Mouse (Mus musculus): Measurements from ENCODE around the gene Mthfr. TPM values are rescaled to one million over a fixed set of nuclear protein-coding genes. Genes with fewer than 3 reads are reported as not detected.
A peak's percentile ranks its signal among the peaks of the same experiment; 100 is the strongest.

The Mthfr gene
- polyA plus RNA-seq, 1 experiment from 2014 or later: 20.4 TPM

- Histone ChIP-seq H3K9me3 (ENCODE audit: low read depth, low read length) (no peaks in the 10 kb centered on the region), H3K4me1 (ENCODE audit: insufficient read depth) (no peaks in the 10 kb centered on the region), H3K27ac (ENCODE audit: low read depth) (no peak overlapping the region), H3K36me3 (ENCODE audit: insufficient read depth) (peaks cover 58% of the 10 kb centered on the region), H3K4me2 (no peak overlapping the region), H3K9ac (no peak overlapping the region), H3K27me3 (ENCODE audit: insufficient read depth, low read length) (no peaks in the 10 kb centered on the region), H3K4me3 (ENCODE audit: low read depth, low read length) (no peak overlapping the region)
- peak; percentile 40 for TF ChIP-seq CTCF (IDR thresholded peaks at IDR 0.05; ENCODE audit: low read depth)
- ATAC-seq (ENCODE audit: insufficient read depth) (no peak), DNase-seq (no peak)
- 62% methylated on average over 5 of the region's 5 CpGs for WGBS
Observed at GRCm38 (mm10) chr4:148057661-148058209, 18.9 kb downstream of the Mthfr start.

GRCm38 (mm10) chr4:148058218-148058819 is 19.4 kb downstream of the Mthfr start:
- H3K36me3 ChIP-seq (ENCODE audit: insufficient read depth): peaks cover 52% of the 10 kb centered on the region
- no peak for ATAC-seq (ENCODE audit: insufficient read depth)
- WGBS: 89% methylated on average over 9 of the region's 9 CpGs

DNA sequence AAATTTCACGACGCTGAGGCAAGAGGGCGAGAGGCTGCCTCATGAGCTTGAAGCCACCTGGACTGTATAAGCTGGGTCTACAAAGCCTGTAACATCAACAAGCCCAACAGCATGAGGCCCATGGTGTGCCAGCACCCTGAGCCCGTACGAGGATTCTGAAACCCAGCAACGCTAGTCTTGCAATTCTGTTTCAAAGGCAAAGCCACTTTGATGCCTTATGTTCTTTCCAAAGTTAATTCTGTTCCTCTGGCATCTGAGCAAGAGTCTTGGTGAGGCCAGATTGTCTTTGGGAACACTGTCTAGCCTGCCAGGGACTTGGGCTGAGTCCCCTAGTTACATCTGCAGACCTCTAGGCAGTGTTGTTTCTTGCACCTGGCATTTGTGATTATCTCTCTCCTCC is 20.1 kb downstream of the Mthfr start:
- ATAC-seq (ENCODE audit: insufficient read depth) (no peak), DNase-seq (no peak)
- Histone ChIP-seq H3K27me3 (ENCODE audit: insufficient read depth, low read length) (no peaks in the 10 kb centered on the region), H3K9ac (no peak overlapping the region), H3K36me3 (ENCODE audit: insufficient read depth) (peaks cover 45% of the 10 kb centered on the region), H3K4me1 (ENCODE audit: insufficient read depth) (no peaks in the 10 kb centered on the region), H3K4me3 (ENCODE audit: low read depth, low read length) (no peak overlapping the region), H3K9me3 (ENCODE audit: low read depth, low read length) (no peaks in the 10 kb centered on the region), H3K27ac (ENCODE audit: low read depth) (no peak overlapping the region), H3K4me2 (no peak overlapping the region)
- 92% methylated on average over 6 of the region's 6 CpGs for WGBS
- TF ChIP-seq CTCF (IDR thresholded peaks at IDR 0.05; ENCODE audit: low read depth): no peak

More at GRCm38 (mm10) chr4:148058218-148058819, 19.4 kb downstream of the Mthfr start:
- Histone ChIP-seq H3K27me3 (ENCODE audit: insufficient read depth, low read length) (no peaks in the 10 kb centered on the region), H3K27ac (ENCODE audit: low read depth) (no peak overlapping the region), H3K4me1 (ENCODE audit: insufficient read depth) (no peaks in the 10 kb centered on the region), H3K9me3 (ENCODE audit: low read depth, low read length) (no peaks in the 10 kb centered on the region), H3K9ac (no peak overlapping the region), H3K4me2 (no peak overlapping the region), H3K4me3 (ENCODE audit: low read depth, low read length) (no peak overlapping the region)
- TF ChIP-seq CTCF (IDR thresholded peaks at IDR 0.05; ENCODE audit: low read depth): no peak
- DNase-seq: no peak

DNA sequence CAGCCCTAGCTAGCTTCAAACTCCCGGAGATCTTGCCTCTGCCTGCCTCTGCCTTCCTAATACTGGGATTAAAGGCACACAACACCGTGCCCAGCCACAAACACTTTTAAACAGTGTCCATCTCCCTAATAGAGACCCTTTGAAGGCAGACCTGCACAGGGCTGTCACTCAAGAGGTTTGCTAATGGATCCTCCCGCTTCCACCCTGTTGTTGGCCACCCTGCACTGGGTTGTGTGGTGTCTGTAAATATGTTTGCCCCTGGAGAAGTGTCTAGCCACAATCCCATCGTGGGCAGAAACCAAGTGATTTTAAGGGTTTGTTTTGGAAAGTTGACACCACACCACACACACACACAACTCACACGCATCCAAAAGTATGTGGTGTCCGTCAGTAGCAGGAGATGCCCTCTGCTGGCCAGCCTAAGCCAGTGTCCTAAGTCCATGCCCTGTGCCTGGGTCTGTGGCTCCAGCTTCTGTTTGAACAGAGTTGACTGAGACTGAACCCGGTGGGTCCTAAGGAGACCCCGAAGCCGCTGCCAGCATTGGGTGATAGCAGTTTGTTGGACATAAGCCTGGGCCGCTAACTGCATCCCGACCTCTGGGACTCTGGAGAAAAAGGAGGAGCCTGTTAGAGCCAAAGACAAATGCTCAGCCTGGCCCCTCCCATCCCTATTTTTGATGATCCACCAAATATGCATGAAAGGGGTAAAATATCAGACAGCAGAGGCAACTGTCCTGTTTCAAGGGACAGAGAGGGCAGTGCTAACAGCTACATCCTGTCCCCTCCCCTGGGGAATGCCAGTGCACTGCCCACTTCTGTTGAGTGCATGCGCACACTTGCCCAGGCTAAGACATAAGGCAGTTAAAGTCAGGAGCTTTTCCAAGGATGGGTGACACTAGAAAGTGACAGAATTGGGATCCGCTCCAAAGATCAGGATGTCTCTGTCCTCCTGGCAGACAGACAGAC is 21.5 kb downstream of the Mthfr start:
- TF ChIP-seq CTCF (IDR thresholded peaks at IDR 0.05; ENCODE audit: low read depth): peak; percentile 82
- DNase-seq (peak; percentile 81), ATAC-seq (ENCODE audit: insufficient read depth) (peak; percentile 83)
- 40% methylated on average over 13 of the region's 13 CpGs for WGBS
- Histone ChIP-seq H3K27ac (ENCODE audit: low read depth) (no peak overlapping the region), H3K4me3 (ENCODE audit: low read depth, low read length) (no peak overlapping the region), H3K9me3 (ENCODE audit: low read depth, low read length) (no peaks in the 10 kb centered on the region), H3K4me1 (ENCODE audit: insufficient read depth) (no peaks in the 10 kb centered on the region), H3K4me2 (no peak overlapping the region), H3K9ac (no peak overlapping the region), H3K27me3 (ENCODE audit: insufficient read depth, low read length) (no peaks in the 10 kb centered on the region), H3K36me3 (ENCODE audit: insufficient read depth) (peaks cover 36% of the 10 kb centered on the region)

GRCm38 (mm10) chr4:148061086-148061480 is 22.2 kb downstream of the Mthfr start:
- 84% methylated on average over 9 of the region's 9 CpGs for WGBS
- no peaks in the 10 kb centered on the region for H3K9me3 ChIP-seq (ENCODE audit: low read depth, low read length)
- no peaks in the 10 kb centered on the region for H3K27me3 ChIP-seq (ENCODE audit: insufficient read depth, low read length)
- H3K4me3 ChIP-seq (ENCODE audit: low read depth, low read length): no peak overlapping the region
- no peak overlapping the region for H3K27ac ChIP-seq (ENCODE audit: low read depth)
- H3K4me2 ChIP-seq: no peak overlapping the region
- TF ChIP-seq CTCF (IDR thresholded peaks at IDR 0.05; ENCODE audit: low read depth): no peak
- no peak for ATAC-seq (ENCODE audit: insufficient read depth)
- no peaks in the 10 kb centered on the region for H3K4me1 ChIP-seq (ENCODE audit: insufficient read depth)
- H3K36me3 ChIP-seq (ENCODE audit: insufficient read depth): peaks cover 29% of the 10 kb centered on the region
- no peak overlapping the region for H3K9ac ChIP-seq
- DNase-seq: no peak

DNA sequence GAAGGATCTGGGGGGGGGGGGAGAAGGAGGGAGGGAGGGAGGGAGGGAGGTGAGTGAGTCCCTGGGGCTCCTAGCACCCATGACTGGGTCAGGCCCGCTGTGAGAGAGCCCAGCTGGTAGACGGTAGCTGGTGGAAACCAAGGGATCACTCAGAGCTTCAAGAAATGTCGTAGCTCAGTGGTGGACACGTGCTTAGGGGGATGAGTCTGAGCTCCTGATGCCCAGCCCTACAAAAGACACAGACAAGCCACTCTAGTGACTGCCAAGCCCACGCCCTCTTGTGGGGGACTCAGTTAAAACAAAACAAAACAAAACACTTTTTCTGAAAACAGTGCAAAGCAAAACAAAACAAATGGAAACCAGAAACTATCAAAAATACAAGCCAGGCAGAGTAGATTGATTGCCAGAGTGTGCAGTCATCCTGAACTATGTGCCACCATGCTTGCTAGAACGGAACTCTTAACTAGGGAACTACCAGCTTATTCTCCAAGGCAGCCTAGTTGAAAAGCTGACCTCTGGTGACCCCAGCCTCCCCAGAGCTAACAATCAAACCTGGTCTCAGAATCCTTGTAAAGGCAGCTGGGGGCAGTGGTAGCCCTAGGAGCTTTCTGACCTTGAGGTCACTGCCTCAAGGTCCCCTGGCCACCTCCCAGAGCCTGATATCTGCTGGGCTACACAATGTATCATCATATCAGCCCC is 27.0 kb downstream of the Mthfr start:
- no peak for TF ChIP-seq CTCF (IDR thresholded peaks at IDR 0.05; ENCODE audit: low read depth)
- Histone ChIP-seq H3K36me3 (ENCODE audit: insufficient read depth) (no peaks in the 10 kb centered on the region), H3K4me1 (ENCODE audit: insufficient read depth) (no peaks in the 10 kb centered on the region), H3K27me3 (ENCODE audit: insufficient read depth, low read length) (no peaks in the 10 kb centered on the region), H3K4me2 (no peak overlapping the region), H3K27ac (ENCODE audit: low read depth) (no peak overlapping the region), H3K4me3 (ENCODE audit: low read depth, low read length) (no peak overlapping the region), H3K9me3 (ENCODE audit: low read depth, low read length) (no peaks in the 10 kb centered on the region), H3K9ac (no peak overlapping the region)
- ATAC-seq (ENCODE audit: insufficient read depth) (no peak), DNase-seq (peak; percentile 25)
- 42% methylated on average over 6 of the region's 6 CpGs for WGBS
